ENCODE assay signal across 8 mouse cellular contexts in the genomic region with DNA sequence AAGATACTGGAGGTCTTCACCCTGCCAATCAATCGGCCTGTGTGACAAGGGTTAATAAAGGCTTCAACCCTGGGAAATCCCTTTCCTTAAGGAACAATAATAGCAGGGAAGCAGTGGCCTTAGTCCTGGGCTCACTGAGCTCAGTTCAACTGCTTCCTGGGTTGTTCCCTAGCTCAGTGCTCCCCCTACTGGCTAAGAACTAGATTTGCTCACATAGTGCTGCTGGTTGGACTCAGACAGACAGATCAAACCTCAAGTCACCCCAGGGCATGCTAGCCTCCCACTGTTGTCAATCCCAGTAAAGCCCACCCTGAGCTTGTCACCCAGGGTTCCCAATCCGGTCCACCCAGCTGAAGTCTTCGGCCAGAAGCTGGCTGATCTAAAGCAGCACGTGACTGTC.
DNase-seq lines count a peak whose midpoint lies in the region; ATAC-seq and TF ChIP-seq lines count a peak whose summit lies in the region.

No protein-coding gene starts in this region.

- 27% methylated on average over 4 of the region's 4 CpGs for WGBS in forebrain, embryonic 11.5 days
- WGBS in hindbrain, postnatal 0 days = 37% methylated on average over 4 of the region's 4 CpGs
- WGBS in liver, postnatal 0 days (ENCODE audit: insufficient replicate concordance) = 36% methylated on average over 4 of the region's 4 CpGs

- H3K27ac ChIP-seq in testis, adult 2 months (ENCODE audit: control insufficient read depth, insufficient read depth, low read depth, low read length) = no peak overlapping the region
- no peak overlapping the region for H3K27ac ChIP-seq in forebrain, embryonic 11.5 days (ENCODE audit: low read depth, low read length)
- no peak overlapping the region for H3K27ac ChIP-seq in hindbrain, postnatal 0 days
- H3K27ac ChIP-seq in liver, postnatal 0 days (ENCODE audit: low read depth) = no peak overlapping the region

- no peak overlapping the region for H3K9ac ChIP-seq in forebrain, embryonic 11.5 days (ENCODE audit: low read length)
- no peak overlapping the region for H3K9ac ChIP-seq in hindbrain, postnatal 0 days (replicated peaks; ENCODE audit: low read length)
- no peak overlapping the region for H3K9ac ChIP-seq in liver, postnatal 0 days (replicated peaks)

- no peak for DNase-seq in testis, postnatal 10 days (ENCODE audit: low spot score)
- DNase-seq in c-Kit-positive CD71-negative TER-119-negative erythroid progenitor cells, embryonic 14.5 days (ENCODE audit: low read depth) = peak; percentile 31
- DNase-seq in forebrain, embryonic 11.5 days (ENCODE audit: low spot score) = peak; percentile 66
- peak; percentile 87 for DNase-seq in hindbrain, postnatal 0 days (ENCODE audit: low spot score)
- peak; percentile 34 for DNase-seq in liver, postnatal 0 days
- peak; percentile 12 for DNase-seq in ovary, postnatal 36 days (ENCODE audit: low spot score)

- TF ChIP-seq EP300 in liver, postnatal 0 days (IDR thresholded peaks at IDR 0.05; ENCODE audit: low read depth) = no peak

- no peaks in the 10 kb centered on the region for H3K4me1 ChIP-seq in testis, adult 2 months (ENCODE audit: control insufficient read depth, insufficient read depth, low read length)
- H3K4me1 ChIP-seq in forebrain, embryonic 11.5 days (replicated peaks; ENCODE audit: control insufficient read depth, insufficient read depth, low read length) = no peaks in the 10 kb centered on the region
- H3K4me1 ChIP-seq in hindbrain, postnatal 0 days (ENCODE audit: insufficient read depth, low read length) = no peaks in the 10 kb centered on the region
- no peaks in the 10 kb centered on the region for H3K4me1 ChIP-seq in liver, postnatal 0 days (ENCODE audit: insufficient read depth)

- no peak overlapping the region for H3K4me3 ChIP-seq in testis, adult 2 months (ENCODE audit: control insufficient read depth, low read depth, low read length)
- H3K4me3 ChIP-seq in forebrain, embryonic 11.5 days (ENCODE audit: low read depth, low read length) = no peak overlapping the region
- H3K4me3 ChIP-seq in hindbrain, postnatal 0 days (ENCODE audit: low read length) = no peak overlapping the region
- H3K4me3 ChIP-seq in liver, postnatal 0 days (ENCODE audit: low read depth, low read length) = no peak overlapping the region

- peak; percentile 74 for ATAC-seq in forebrain, embryonic 11.5 days (replicated peaks; ENCODE audit: low FRiP score)
- ATAC-seq in hindbrain, postnatal 0 days = peak; percentile 83
- no peak for ATAC-seq in liver, postnatal 0 days
- ATAC-seq in inflammation-experienced regulatory T-cells, adult 6 months = no peak

- no peaks in the 10 kb centered on the region for H3K27me3 ChIP-seq in testis, adult 2 months (ENCODE audit: control insufficient read depth, insufficient read depth, low read length)
- no peaks in the 10 kb centered on the region for H3K27me3 ChIP-seq in forebrain, embryonic 11.5 days (ENCODE audit: control insufficient read depth, insufficient read depth, low read length)
- no peaks in the 10 kb centered on the region for H3K27me3 ChIP-seq in hindbrain, postnatal 0 days (ENCODE audit: insufficient read depth, low read length)
- no peaks in the 10 kb centered on the region for H3K27me3 ChIP-seq in liver, postnatal 0 days (ENCODE audit: insufficient read depth, low read length)

- H3K36me3 ChIP-seq in testis, adult 2 months (ENCODE audit: control insufficient read depth, insufficient read depth, low read length) = no peaks in the 10 kb centered on the region
- H3K36me3 ChIP-seq in forebrain, embryonic 11.5 days (ENCODE audit: control insufficient read depth, insufficient read depth, low read length) = no peaks in the 10 kb centered on the region
- no peaks in the 10 kb centered on the region for H3K36me3 ChIP-seq in hindbrain, postnatal 0 days (ENCODE audit: insufficient read depth, low read length)
- H3K36me3 ChIP-seq in liver, postnatal 0 days (replicated peaks; ENCODE audit: insufficient read depth, low read length) = no peaks in the 10 kb centered on the region

- no peak for TF ChIP-seq POLR2A in testis, adult 2 months (IDR thresholded peaks at IDR 0.05; ENCODE audit: control insufficient read depth, low read depth, low read length)

- no peak overlapping the region for H3K4me2 ChIP-seq in forebrain, embryonic 11.5 days (ENCODE audit: low read depth, low read length, severe bottlenecking)
- H3K4me2 ChIP-seq in hindbrain, postnatal 0 days (ENCODE audit: low read depth, low read length) = no peak overlapping the region
- H3K4me2 ChIP-seq in liver, postnatal 0 days (ENCODE audit: low read depth, low read length) = no peak overlapping the region

- peak; percentile 68; the same call in 1 of the 2 replicates for TF ChIP-seq CTCF in testis, adult 2 months (IDR thresholded peaks at IDR 0.05; ENCODE audit: control insufficient read depth, insufficient read depth, insufficient replicate concordance, low read depth, low read length)
- peak; percentile 93 for TF ChIP-seq CTCF in hindbrain, postnatal 0 days (IDR thresholded peaks at IDR 0.05; ENCODE audit: low read depth)
- peak; percentile 87 for TF ChIP-seq CTCF in liver, postnatal 0 days (IDR thresholded peaks at IDR 0.05; ENCODE audit: low read depth)

- H3K9me3 ChIP-seq in forebrain, embryonic 11.5 days (ENCODE audit: control insufficient read depth, low read length) = no peaks in the 10 kb centered on the region
- no peaks in the 10 kb centered on the region for H3K9me3 ChIP-seq in hindbrain, postnatal 0 days (ENCODE audit: low read length)
- H3K9me3 ChIP-seq in liver, postnatal 0 days (ENCODE audit: low read length) = no peaks in the 10 kb centered on the region

Comparison
In these comparisons a context has a peak if more than half of its experiments do, and no peak if none do; other contexts are left out.
1. ATAC-seq: peak in forebrain, embryonic 11.5 days (single experiment) and hindbrain, postnatal 0 days (single experiment); none in liver, postnatal 0 days (single experiment) and inflammation-experienced regulatory T-cells, adult 6 months (single experiment).
2. Peak in every context shown above with its lines, with median percentiles within 50 percentile points of each other: CTCF ChIP-seq.